Mouse (Mus musculus) left cerebral cortex, adult 2 months (tissue): ENCODE measurements around the gene Nmt1. TPM values are rescaled to one million over a fixed set of nuclear protein-coding genes. Genes with fewer than 3 reads are reported as not detected.

ENCODE experiments used
- DNase-seq, 2 experiments: peaks; one replicate each; pipeline ENCODE4 v3.0.0; 2021 to 2022; ENCODE audit warnings: low spot score in 2 of 2, mixed read lengths in 1 of 2; ENCODE audit errors: extremely low spot score in 1 of 2
- H3K27ac ChIP-seq: fragments of 200-600 bp; 2 replicates; pipeline ENCODE4 v1.8.1; 2022
- H3K4me3 ChIP-seq: fragments of 200-600 bp; 2 replicates; pipeline ENCODE4 v1.8.1; 2022
- CTCF ChIP-seq: fragments of 200-600 bp; IDR thresholded peaks from 2 replicates; pipeline ENCODE4 v1.8.1; 2022; ENCODE audit warnings: antibody characterized with exemption, mild to moderate bottlenecking, moderate library complexity
- intact Hi-C: fragments of 180-260 bp; cut with DNase I; formaldehyde crosslinking; loops from one replicate; pipeline ENCODE4 v1.15.1; 2025
- long read RNA-seq, 2 experiments: library from polyadenylated mRNA; stranded (forward); transcript quantifications; one replicate each; pipeline ENCODE4 v2.0.0; 2021; ENCODE audit warnings: borderline mapping rate in 2 of 2
- total RNA-seq, 2 experiments: library from RNA; stranded (reverse); gene quantifications; 2 replicates each; pipeline ENCODE4 v1.2.3; 2021

The Nmt1 gene
- total RNA-seq = 100 to 1,000 TPM; 117 to 130 TPM
- long read RNA-seq, experiment 1, full-length matches to known transcripts = 163 of 205 reads
- long read RNA-seq, experiment 1, partial matches to known transcripts = 17 of 205 reads
- long read RNA-seq, experiment 1, other reads (novel, unspliced or antisense) = 25 of 205 reads
- long read RNA-seq, experiment 2, full-length matches to known transcripts = 96 of 136 reads
- long read RNA-seq, experiment 2, partial matches to known transcripts = 19 of 136 reads
- long read RNA-seq, experiment 2, other reads (novel, unspliced or antisense) = 21 of 136 reads

DNA sequence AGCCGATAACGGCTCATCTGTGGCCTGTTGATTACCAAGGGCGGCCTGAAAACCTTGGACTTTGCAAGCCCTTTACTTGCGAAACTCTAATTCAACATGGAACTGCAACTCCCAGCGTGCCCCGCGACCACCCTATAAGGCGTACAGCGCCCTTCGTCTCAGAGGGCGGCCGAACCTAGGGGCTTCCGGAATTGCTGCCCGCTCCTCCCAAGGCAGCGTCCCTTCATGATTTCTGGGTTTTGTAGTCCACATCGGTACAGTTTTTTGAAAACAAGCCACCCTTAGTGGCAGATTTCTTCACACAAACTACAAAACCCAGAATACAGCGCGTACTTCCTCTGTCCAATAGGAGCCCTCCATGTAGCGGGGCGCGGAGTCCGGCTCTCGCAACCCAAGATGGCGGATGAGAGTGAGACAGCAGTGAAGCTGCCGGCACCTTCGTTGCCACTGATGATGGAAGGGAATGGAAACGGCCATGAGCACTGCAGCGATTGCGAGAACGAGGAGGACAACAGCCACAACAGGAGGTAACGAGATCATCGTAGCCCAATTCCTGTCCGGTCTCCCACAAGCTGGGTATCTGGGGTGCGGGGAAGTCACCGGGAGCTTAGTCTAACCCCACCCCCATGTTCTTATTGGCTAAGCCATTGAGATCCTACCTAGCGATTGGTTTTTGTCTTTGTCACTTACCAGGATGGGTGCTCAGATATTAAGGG, at the start of gene Nmt1, which contains the start of gene Dcakd:
Gene Nmt1, plus strand, starts transcription at position 15 of the 716 bp plus-strand sequence.
Gene Dcakd, minus strand, starts transcription at position 158 of the 716 bp plus-strand sequence.
- peak; percentile 90 to 93 for DNase-seq
- Histone ChIP-seq H3K27ac (peak within 1 kb of the TSS; percentile 99), H3K4me3 (peak within 1 kb of the TSS; percentile 88)
- no peak for TF ChIP-seq CTCF
- intact Hi-C loops = loop anchor here (1.0 to 2.0 kb wide), 2 partner anchors 11 to 22 kb away; no protein-coding TSS in a partner anchor

DNA sequence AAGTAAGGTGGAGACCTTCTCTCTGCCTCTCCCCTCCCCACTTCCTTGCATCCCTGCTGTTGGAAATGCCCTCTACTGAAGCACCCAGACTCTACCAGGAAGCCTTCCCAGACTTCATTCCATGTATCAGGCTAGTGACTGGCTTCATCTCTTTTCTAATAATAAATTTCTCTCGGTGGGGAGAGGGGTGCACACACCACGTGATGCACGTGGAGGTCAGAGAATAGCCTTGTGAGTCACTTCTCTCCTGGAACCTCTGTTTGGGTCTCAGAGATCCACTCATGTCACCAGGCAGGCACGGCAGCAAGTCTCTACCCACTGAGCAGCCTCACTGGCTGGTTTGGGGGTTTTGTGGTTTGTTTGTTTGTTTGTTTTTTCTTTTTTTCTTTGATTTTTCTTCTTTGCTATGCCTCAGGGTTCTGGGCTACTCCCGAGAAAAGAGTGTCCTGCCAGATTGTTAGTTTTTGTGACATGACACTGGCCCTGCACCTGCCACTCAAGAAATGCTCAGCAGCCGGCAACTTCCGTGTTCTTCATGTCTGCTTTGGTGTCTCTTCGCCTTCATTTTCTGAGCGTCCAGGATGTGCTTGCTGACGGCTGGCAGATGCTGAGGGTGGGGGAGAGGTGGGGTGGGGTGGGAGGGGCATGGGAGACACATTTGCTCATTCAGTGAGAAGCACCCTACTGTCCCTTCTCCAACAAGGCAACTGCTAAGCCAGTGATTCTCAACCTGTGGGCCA, 46.7 kb upstream of the Nmt1 start:
- Histone ChIP-seq H3K27ac (no peak overlapping the region), H3K4me3 (no peak overlapping the region)
- TF ChIP-seq CTCF = no peak
- DNase-seq = no peak
- intact Hi-C loops = no loop called here

DNA sequence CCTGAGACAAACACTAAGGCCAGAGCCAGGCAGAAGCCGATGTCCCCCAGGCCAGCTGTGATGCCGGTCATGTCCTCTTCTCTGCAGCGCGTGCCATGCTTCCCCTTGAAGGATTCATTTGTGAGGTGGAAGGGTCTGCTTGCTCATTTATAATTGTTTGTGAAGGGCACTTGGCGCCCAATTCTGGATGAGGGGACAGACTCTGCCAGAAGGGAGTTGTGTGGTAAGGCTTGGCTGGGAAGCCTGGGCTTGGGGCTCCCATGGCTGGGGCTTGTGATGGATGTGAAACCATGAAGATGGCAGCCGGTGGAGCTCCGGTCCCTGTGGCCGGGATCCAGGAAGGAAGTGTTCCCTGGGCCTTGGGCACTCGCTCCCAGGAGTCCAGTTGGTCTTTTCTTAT, 43.9 kb upstream of the Nmt1 start:
- no peak for TF ChIP-seq CTCF
- Histone ChIP-seq H3K27ac (no peak overlapping the region), H3K4me3 (no peak overlapping the region)
- intact Hi-C loops = no loop called here
- no peak for DNase-seq

DNA sequence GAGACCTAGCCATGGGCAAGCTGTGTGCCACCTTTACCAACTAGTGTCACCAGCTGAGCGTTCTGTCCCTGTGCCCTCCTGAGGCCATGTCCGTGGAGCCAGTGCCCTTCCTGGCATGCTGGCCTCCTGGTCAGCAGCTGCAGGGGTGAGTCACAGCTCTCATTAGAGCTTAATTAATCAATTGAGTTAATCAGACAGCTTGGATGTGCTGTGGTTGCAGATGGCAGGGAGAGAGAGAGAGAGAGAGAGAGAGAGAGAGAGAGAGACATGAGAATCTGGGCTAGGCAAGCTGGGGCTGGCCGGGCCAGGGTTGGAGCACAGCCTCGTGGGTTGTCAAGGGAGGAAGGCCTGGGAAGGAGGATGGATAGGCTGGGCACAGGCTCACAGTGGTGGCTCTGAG, 43.4 kb upstream of the Nmt1 start:
- intact Hi-C loops = no loop called here
- no peak for DNase-seq
- no peak overlapping the region for H3K4me3 ChIP-seq
- H3K27ac ChIP-seq = no peak overlapping the region
- no peak for TF ChIP-seq CTCF

DNA sequence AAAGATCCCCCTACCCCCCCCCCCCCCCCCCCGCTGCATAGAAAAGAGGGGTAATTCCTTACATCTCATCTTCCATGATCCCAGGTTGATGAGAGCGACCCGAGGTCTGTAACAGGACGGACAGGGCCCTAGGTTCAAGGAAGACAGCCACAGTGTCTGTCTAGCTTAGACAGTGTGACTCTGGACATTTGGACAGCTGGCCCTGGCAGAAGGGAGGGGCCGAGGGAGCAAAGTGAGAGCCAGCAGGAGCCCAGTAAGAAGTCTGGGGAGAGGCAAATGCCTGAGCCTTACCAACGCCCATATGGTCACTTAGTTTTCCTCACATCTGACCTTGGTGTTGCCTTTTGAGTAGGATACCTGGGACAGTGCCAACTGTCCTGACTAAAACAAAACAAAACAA, 42.8 kb upstream of the Nmt1 start:
- intact Hi-C loops = no loop called here
- no peak for DNase-seq
- Histone ChIP-seq H3K27ac (no peak overlapping the region), H3K4me3 (no peak overlapping the region)
- TF ChIP-seq CTCF = no peak

DNA sequence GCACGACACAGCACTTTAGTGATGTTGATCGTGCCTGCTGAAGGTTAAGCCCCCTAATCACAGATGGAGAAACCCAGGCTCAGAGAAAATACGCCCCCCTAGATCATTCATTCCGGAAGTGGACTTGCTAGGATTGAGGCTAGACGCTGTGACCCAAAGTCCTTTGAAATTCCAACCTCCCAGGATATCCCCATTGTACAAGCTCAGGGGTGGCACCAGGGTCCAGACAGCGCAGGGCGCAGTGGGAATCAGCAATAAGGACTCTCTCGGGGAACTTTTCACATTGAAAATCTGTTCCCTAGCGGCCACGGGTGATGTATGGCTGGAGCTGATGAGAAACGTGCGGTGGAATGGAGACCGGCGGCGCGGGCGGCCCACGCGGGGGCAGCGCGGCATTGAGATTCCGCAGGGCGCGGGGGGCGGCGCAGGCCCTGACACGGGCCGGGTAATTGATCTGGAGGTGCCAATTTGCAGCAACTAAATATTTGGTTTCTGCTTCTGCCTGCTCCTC, 38.3 kb upstream of the Nmt1 start:
- no peak for DNase-seq
- intact Hi-C loops = no loop called here

DNA sequence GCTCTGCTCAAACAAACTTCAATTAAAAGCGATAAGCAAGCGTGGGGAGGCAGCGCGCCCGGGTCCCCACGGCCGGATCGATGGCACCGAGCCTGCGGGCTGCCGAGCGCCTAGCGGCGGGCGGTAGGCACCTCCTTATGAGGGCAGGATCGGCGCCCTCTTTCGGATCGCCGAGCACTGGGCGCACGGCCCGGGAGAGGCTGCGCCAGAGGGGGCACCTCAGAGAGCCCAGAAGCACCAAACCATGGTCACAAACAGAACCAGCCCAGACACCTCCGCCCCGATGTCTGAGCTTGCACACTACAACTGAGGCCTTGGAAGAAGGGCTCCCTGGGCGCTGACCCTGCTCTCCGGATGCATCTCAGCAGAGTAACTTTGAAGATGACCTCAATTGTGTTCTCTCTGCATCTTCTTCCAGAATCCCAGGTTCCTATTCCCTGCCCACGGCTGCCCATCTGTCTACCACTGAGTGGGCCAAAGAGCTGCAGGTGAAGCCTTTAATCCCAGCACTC, 37.8 kb upstream of the Nmt1 start:
- H3K4me3 ChIP-seq = peak overlapping the region; percentile 37
- DNase-seq = peak; percentile 47 to 48
- intact Hi-C loops = no loop called here
- H3K27ac ChIP-seq = no peak overlapping the region; the same call in 1 of the 2 replicates
- TF ChIP-seq CTCF = peak; percentile 50

More for the DNA sequence above, 38.3 kb upstream of the Nmt1 start:
- H3K27ac ChIP-seq = no peak overlapping the region; the same call in 1 of the 2 replicates
- TF ChIP-seq CTCF = no peak
- H3K4me3 ChIP-seq = peak overlapping the region; percentile 37

DNA sequence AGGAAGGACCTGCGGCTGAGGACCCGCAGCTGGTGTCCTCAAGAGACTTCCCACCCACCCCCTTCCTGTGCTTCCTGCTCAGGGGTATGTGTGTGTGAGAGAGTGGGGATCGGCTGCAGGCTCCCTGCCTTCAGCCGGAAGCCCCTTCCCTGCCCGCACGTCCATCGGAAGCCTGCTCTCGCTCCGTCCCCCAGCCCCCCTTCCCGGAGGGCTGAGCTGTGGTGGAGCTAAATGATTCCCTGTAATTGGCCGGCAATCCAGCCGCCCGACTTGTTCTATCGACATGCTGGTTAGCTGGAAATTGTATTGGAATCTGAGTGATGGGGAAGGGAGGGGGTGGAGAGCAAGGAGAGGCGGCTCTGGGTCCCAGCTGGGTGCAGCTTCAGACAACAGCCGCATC, 36.3 kb upstream of the Nmt1 start:
- intact Hi-C loops = loop anchor here (1.0 kb wide), 1 partner anchor 41 kb away; no protein-coding TSS in a partner anchor
- no peak overlapping the region for H3K27ac ChIP-seq

DNA sequence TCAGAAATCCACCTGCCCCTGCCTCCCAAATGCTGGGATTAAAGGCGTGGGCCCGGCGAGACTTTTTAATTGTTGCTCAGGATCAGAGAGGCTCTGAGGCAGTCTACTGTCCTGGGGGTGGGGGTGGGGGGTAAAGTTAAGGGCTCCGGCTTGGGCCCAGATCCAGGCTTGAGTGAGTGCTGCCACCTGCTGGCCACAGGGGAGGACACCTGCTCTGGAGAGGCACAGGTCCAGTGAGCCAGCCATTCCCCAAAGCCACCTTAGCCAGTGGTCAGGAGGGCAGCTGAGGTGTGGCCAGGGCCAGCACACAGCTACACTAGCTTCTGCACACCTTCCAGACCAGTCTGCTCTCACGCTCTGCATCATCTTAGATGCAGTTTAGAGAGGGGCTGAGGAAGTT, 35.0 kb upstream of the Nmt1 start:
- DNase-seq = peak; percentile 62 to 71
- peak; percentile 77 for TF ChIP-seq CTCF
- intact Hi-C loops = loop anchor here (1.0 kb wide), 2 partner anchors 39 to 93 kb away; partner anchors contain the start of gene Gfap
- Histone ChIP-seq H3K27ac (no peak overlapping the region), H3K4me3 (no peak overlapping the region)

More for the DNA sequence above, 36.3 kb upstream of the Nmt1 start:
- TF ChIP-seq CTCF = no peak
- no peak for DNase-seq
- H3K4me3 ChIP-seq = no peak overlapping the region

DNA sequence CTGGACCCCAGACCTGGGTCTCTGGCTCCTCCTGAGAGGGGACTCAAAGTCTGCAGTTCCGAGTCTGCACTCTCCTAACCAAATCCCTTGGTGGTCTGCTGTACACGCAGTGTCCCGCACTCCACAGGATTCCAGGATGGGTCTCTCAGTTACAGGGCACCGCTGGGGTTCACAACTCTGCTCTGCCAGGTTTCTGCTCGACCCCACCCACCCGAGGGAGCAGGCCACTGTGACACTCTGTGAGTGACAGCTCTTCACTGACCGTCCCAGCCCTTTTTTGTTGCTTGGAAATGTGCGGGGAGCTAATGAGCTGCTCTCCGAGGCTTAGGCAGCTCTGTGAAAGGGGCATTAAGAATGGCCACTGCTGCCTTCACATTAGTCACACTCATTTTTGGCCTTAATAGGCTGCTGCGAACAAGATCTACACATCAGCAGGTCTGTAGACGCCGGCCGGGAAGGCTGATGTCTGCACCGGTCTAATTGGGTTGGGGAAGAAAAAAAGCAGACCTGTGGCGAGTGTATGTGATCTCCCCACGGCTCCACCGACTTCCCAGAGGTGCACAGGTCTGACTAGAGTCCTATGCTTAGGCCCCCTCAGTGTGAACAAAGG, 34.5 kb upstream of the Nmt1 start:
- no peak for DNase-seq
- intact Hi-C loops = loop anchor here (1.0 kb wide), 1 partner anchor 93 kb away; the partner anchor contains the start of gene Gfap
- Histone ChIP-seq H3K4me3 (no peak overlapping the region), H3K27ac (no peak overlapping the region)
- no peak for TF ChIP-seq CTCF

DNA sequence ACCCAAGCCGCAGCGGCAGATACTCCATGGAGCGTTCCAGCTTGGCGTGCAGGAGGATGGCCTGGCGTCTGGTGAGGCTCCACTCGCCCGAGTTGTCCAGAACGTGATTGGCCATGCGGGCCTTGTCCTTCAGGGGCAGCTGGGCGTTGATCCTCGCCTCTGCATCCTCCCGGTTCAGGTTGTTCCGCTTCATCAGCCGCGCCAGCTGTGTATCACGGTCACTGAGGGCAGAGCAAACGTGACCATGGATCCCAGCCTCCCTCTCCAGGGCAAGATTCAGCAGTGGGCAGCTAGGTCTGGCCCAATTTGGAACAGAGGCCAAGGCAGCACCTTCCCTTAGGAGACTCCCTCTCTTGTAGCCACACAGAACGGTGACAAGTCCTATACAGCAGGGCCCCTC, 33.0 kb upstream of the Nmt1 start:
- intact Hi-C loops = no loop called here
- no peak for DNase-seq
- Histone ChIP-seq H3K27ac (no peak overlapping the region), H3K4me3 (no peak overlapping the region)
- no peak for TF ChIP-seq CTCF
